Comparison of ENCODE assay signal across 16 mouse cellular contexts in genomic region chr4:148623609-148624008, GRCm38 (mm10). TPM values are rescaled to one million over a fixed set of nuclear protein-coding genes. Genes with fewer than 3 reads are reported as not detected.
DNase-seq lines count a peak whose midpoint lies in the region; ATAC-seq and TF ChIP-seq lines count a peak whose summit lies in the region.
"Had no signal": no experiment of that assay in that cellular context is flagged by ENCODE, and none has a peak within 500 bp of the region (broad histone marks: within the 10 kb centered on the region; RNA-seq: fewer than 3 reads in every experiment).

No protein-coding gene starts in this region.

- no peak overlapping the region for H3K9ac ChIP-seq in forebrain, embryonic 13.5 days
- H3K9ac ChIP-seq in forebrain, embryonic 11.5 days (ENCODE audit: low read length) = no peak overlapping the region
- H3K9ac ChIP-seq in lung, embryonic 15.5 days = no peak overlapping the region
- no peak overlapping the region for H3K9ac ChIP-seq in liver, embryonic 14.5 days (replicated peaks)
- H3K9ac ChIP-seq: forebrain, embryonic 15.5 days; neural tube, embryonic 15.5 days had no signal

- no peak overlapping the region for H3K27ac ChIP-seq in forebrain, embryonic 13.5 days
- H3K27ac ChIP-seq in forebrain, embryonic 11.5 days (ENCODE audit: low read depth, low read length) = no peak overlapping the region
- H3K27ac ChIP-seq in lung, embryonic 15.5 days = no peak overlapping the region
- no peak overlapping the region for H3K27ac ChIP-seq in liver, embryonic 14.5 days
- H3K27ac ChIP-seq: forebrain, embryonic 15.5 days; neural tube, embryonic 15.5 days had no signal

- no peak for ATAC-seq in forebrain, embryonic 13.5 days
- ATAC-seq in forebrain, embryonic 11.5 days (replicated peaks; ENCODE audit: low FRiP score) = no peak
- ATAC-seq in lung, embryonic 15.5 days (ENCODE audit: borderline replicate concordance, extremely low read depth, low FRiP score, low TSS enrichment) = no peak
- ATAC-seq in liver, embryonic 14.5 days (ENCODE audit: insufficient read depth) = no peak
- ATAC-seq: forebrain, embryonic 15.5 days; inflammation-experienced regulatory T-cells, adult 6 months; midbrain, embryonic 16.5 days had no signal

- TF ChIP-seq POLR2A in lung, adult 2 months (IDR thresholded peaks at IDR 0.05; ENCODE audit: borderline replicate concordance, extremely low read depth, low read depth, low read length) = no peak

- peaks cover 31% of the 10 kb centered on the region for H3K4me1 ChIP-seq in forebrain, embryonic 13.5 days
- no peaks in the 10 kb centered on the region; the same call in 1 of the 2 replicates for H3K4me1 ChIP-seq in forebrain, embryonic 11.5 days (replicated peaks; ENCODE audit: control insufficient read depth, insufficient read depth, low read length)
- H3K4me1 ChIP-seq in lung, embryonic 15.5 days = peaks cover 41% of the 10 kb centered on the region
- H3K4me1 ChIP-seq in lung, adult 2 months (ENCODE audit: control insufficient read depth, insufficient read depth, low read length) = peaks cover 11% of the 10 kb centered on the region; the same call in 1 of the 2 replicates
- H3K4me1 ChIP-seq in liver, embryonic 14.5 days (replicated peaks; ENCODE audit: control insufficient read depth in 2 of 2, insufficient read depth in 2 of 2, low read length in 1 of 2) = peaks cover 6 to 18% of the 10 kb centered on the region in 2 experiments; a peak in 3 of 4 replicates

- no peak for DNase-seq in forebrain, embryonic 11.5 days (ENCODE audit: low spot score)
- no peak for DNase-seq in lung, adult 2 months
- peak; percentile 67 for DNase-seq in R1 (ENCODE audit: low read depth, low spot score)
- DNase-seq in liver, embryonic 14.5 days (ENCODE audit: low read depth in 3 of 3, low spot score in 3 of 3) = no peak
- no peak for DNase-seq in retina, embryonic 14.5 days (ENCODE audit: low spot score)
- DNase-seq in gastrocnemius, postnatal 4 days (ENCODE audit: low spot score in 2 of 2) = no peak
- DNase-seq: cerebellum, adult 2 months; lung, postnatal 14 days had no signal

- no peak for TF ChIP-seq CTCF in lung, adult 2 months (IDR thresholded peaks at IDR 0.05; ENCODE audit: insufficient read depth, low read length)
- no peak for TF ChIP-seq CTCF in liver, embryonic 14.5 days (IDR thresholded peaks at IDR 0.05; ENCODE audit: low read depth)

- peaks cover 64% of the 10 kb centered on the region for H3K36me3 ChIP-seq in forebrain, embryonic 13.5 days (ENCODE audit: poor library complexity, severe bottlenecking)
- peaks cover 38% of the 10 kb centered on the region for H3K36me3 ChIP-seq in forebrain, embryonic 11.5 days (ENCODE audit: control insufficient read depth, insufficient read depth, low read length)
- peaks cover 62% of the 10 kb centered on the region for H3K36me3 ChIP-seq in lung, embryonic 15.5 days
- H3K36me3 ChIP-seq in liver, embryonic 14.5 days (replicated peaks; ENCODE audit: control insufficient read depth, insufficient read depth, low read depth) = peaks cover 65% of the 10 kb centered on the region

- 85% methylated on average over 4 of the region's 4 CpGs for WGBS in forebrain, embryonic 13.5 days
- 89% methylated on average over 4 of the region's 4 CpGs for WGBS in forebrain, embryonic 11.5 days
- WGBS in lung, embryonic 15.5 days = 80% methylated on average over 4 of the region's 4 CpGs
- 67% methylated on average over 4 of the region's 4 CpGs for WGBS in lung, adult 2 months
- WGBS in liver, embryonic 14.5 days (ENCODE audit: insufficient replicate concordance) = 78% methylated on average over 4 of the region's 4 CpGs

- H3K27me3 ChIP-seq in forebrain, embryonic 13.5 days = no peaks in the 10 kb centered on the region
- no peaks in the 10 kb centered on the region for H3K27me3 ChIP-seq in forebrain, embryonic 11.5 days (ENCODE audit: control insufficient read depth, insufficient read depth, low read length)
- no peaks in the 10 kb centered on the region for H3K27me3 ChIP-seq in lung, embryonic 15.5 days
- no peaks in the 10 kb centered on the region for H3K27me3 ChIP-seq in liver, embryonic 14.5 days (ENCODE audit: control insufficient read depth, insufficient read depth, low read length)
- H3K27me3 ChIP-seq: forebrain, embryonic 15.5 days; neural tube, embryonic 15.5 days had no signal

- no peak for TF ChIP-seq EP300 in liver, embryonic 14.5 days (IDR thresholded peaks at IDR 0.05; ENCODE audit: low read depth)

- no peak overlapping the region for H3K4me3 ChIP-seq in forebrain, embryonic 13.5 days
- H3K4me3 ChIP-seq in forebrain, embryonic 11.5 days (ENCODE audit: low read depth, low read length) = no peak overlapping the region
- H3K4me3 ChIP-seq in lung, embryonic 15.5 days = no peak overlapping the region
- H3K4me3 ChIP-seq in lung, adult 2 months (replicated peaks; ENCODE audit: extremely low read depth, low read depth, low read length) = no peak overlapping the region
- no peak overlapping the region for H3K4me3 ChIP-seq in liver, embryonic 14.5 days (ENCODE audit: insufficient read depth in 1 of 2, low read depth in 2 of 2, low read length in 2 of 2)
- H3K4me3 ChIP-seq: forebrain, embryonic 15.5 days; neural tube, embryonic 15.5 days had no signal

- H3K4me2 ChIP-seq in forebrain, embryonic 13.5 days = peak overlapping the region; percentile 14; the same call in 1 of the 2 replicates
- H3K4me2 ChIP-seq in forebrain, embryonic 11.5 days (ENCODE audit: low read depth, low read length, severe bottlenecking) = no peak overlapping the region
- 0 out of 2 replicates have a peak overlapping the region, but pooled peaks have one; percentile 0 for H3K4me2 ChIP-seq in lung, embryonic 15.5 days
- H3K4me2 ChIP-seq in liver, embryonic 14.5 days (ENCODE audit: low read depth) = peak overlapping the region; percentile 4; the same call in 1 of the 2 replicates
- H3K4me2 ChIP-seq: forebrain, embryonic 15.5 days; neural tube, embryonic 15.5 days had no signal

- H3K9me3 ChIP-seq in forebrain, embryonic 13.5 days (replicated peaks) = no peaks in the 10 kb centered on the region
- no peaks in the 10 kb centered on the region for H3K9me3 ChIP-seq in forebrain, embryonic 11.5 days (ENCODE audit: control insufficient read depth, low read length)
- H3K9me3 ChIP-seq in lung, embryonic 15.5 days = no peaks in the 10 kb centered on the region
- no peaks in the 10 kb centered on the region for H3K9me3 ChIP-seq in liver, embryonic 14.5 days (ENCODE audit: control insufficient read depth, low read length)
- H3K9me3 ChIP-seq: forebrain, embryonic 15.5 days; neural tube, embryonic 15.5 days had no signal

RNA-seq across cellular contexts. Expression of gene Tardbp, which starts 3.2 kb away (rescaled TPM):
- polyA plus RNA-seq in forebrain, embryonic 13.5 days (2015; fragmentation: Nextera tagmentation; extraction: Ambion mirVana) = 364 and 366 TPM in 2 replicates
- 225 and 238 TPM in 2 replicates for polyA plus RNA-seq in forebrain, embryonic 11.5 days (2014; fragmentation: Nextera tagmentation; extraction: Ambion mirVana)
- 386 and 392 TPM in 2 replicates for polyA plus RNA-seq in lung, embryonic 15.5 days (2015; fragmentation: Nextera tagmentation; extraction: Ambion mirVana)
- 56.4 and 112 TPM in 2 replicates for polyA plus RNA-seq in lung, adult 2 months (2012; rRNA removed)
- polyA plus RNA-seq in liver, embryonic 14.5 days (2012; rRNA removed) = 247 and 260 TPM in 2 replicates
- 80.3 and 83.0 TPM in 2 replicates for polyA plus RNA-seq in liver, embryonic 14.5 days (2014; fragmentation: Nextera tagmentation; extraction: Ambion mirVana)
- 100 to 1,000 TPM; 200 to 267 TPM for total RNA-seq in gastrocnemius, postnatal 4 days (2021)

RNA-seq across cellular contexts. Expression of gene Gm572, which starts 19.5 kb away (rescaled TPM):
- not detected in 2 replicates for polyA plus RNA-seq in forebrain, embryonic 13.5 days (2015; fragmentation: Nextera tagmentation; extraction: Ambion mirVana)
- polyA plus RNA-seq in forebrain, embryonic 11.5 days (2014; fragmentation: Nextera tagmentation; extraction: Ambion mirVana) = not detected in 2 replicates
- polyA plus RNA-seq in lung, embryonic 15.5 days (2015; fragmentation: Nextera tagmentation; extraction: Ambion mirVana) = not detected in 2 replicates
- polyA plus RNA-seq in lung, adult 2 months (2012; rRNA removed) = 0.13 TPM in 1 of 2 replicates, not detected in the other
- polyA plus RNA-seq in liver, embryonic 14.5 days (2012; rRNA removed) = 0.03 TPM in 1 of 2 replicates, not detected in the other
- polyA plus RNA-seq in liver, embryonic 14.5 days (2014; fragmentation: Nextera tagmentation; extraction: Ambion mirVana) = not detected in 2 replicates
- 1 to 10 TPM; 7.3 to 8.7 TPM for total RNA-seq in gastrocnemius, postnatal 4 days (2021)
- total RNA-seq: granulocyte monocyte progenitor cell, adult 5-6 weeks; layer of hippocampus, adult 18-20 months had no signal
- polyA plus RNA-seq: forebrain, embryonic 15.5 days; inflammation-experienced regulatory T-cells, adult 6 months; midbrain, embryonic 16.5 days; neural tube, embryonic 15.5 days had no signal

RNA-seq across cellular contexts. Expression of gene Masp2, which starts 21.3 kb away (rescaled TPM):
- 0.34 and 0.63 TPM in 2 replicates for polyA plus RNA-seq in forebrain, embryonic 13.5 days (2015; fragmentation: Nextera tagmentation; extraction: Ambion mirVana)
- polyA plus RNA-seq in forebrain, embryonic 11.5 days (2014; fragmentation: Nextera tagmentation; extraction: Ambion mirVana) = 0.36 TPM in 1 of 2 replicates, not detected in the other
- 0.21 and 0.65 TPM in 2 replicates for polyA plus RNA-seq in lung, embryonic 15.5 days (2015; fragmentation: Nextera tagmentation; extraction: Ambion mirVana)
- 0.28 and 1.9 TPM in 2 replicates for polyA plus RNA-seq in lung, adult 2 months (2012; rRNA removed)
- polyA plus RNA-seq in liver, embryonic 14.5 days (2012; rRNA removed) = 20.6 and 29.5 TPM in 2 replicates
- 28.9 and 31.1 TPM in 2 replicates for polyA plus RNA-seq in liver, embryonic 14.5 days (2014; fragmentation: Nextera tagmentation; extraction: Ambion mirVana)
- total RNA-seq in gastrocnemius, postnatal 4 days (2021) = under 1 TPM; 0.52 to 0.88 TPM

RNA-seq across cellular contexts. Expression of gene Srm, which starts 32.3 kb away (rescaled TPM):
- 150 and 162 TPM in 2 replicates for polyA plus RNA-seq in forebrain, embryonic 13.5 days (2015; fragmentation: Nextera tagmentation; extraction: Ambion mirVana)
- polyA plus RNA-seq in forebrain, embryonic 11.5 days (2014; fragmentation: Nextera tagmentation; extraction: Ambion mirVana) = 206 and 222 TPM in 2 replicates
- 183 and 192 TPM in 2 replicates for polyA plus RNA-seq in lung, embryonic 15.5 days (2015; fragmentation: Nextera tagmentation; extraction: Ambion mirVana)
- polyA plus RNA-seq in lung, adult 2 months (2012; rRNA removed) = 35.5 and 37.1 TPM in 2 replicates
- 86.1 and 102 TPM in 2 replicates for polyA plus RNA-seq in liver, embryonic 14.5 days (2012; rRNA removed)
- polyA plus RNA-seq in liver, embryonic 14.5 days (2014; fragmentation: Nextera tagmentation; extraction: Ambion mirVana) = 129 and 147 TPM in 2 replicates
- 10 to 100 TPM; 44.0 to 47.6 TPM for total RNA-seq in gastrocnemius, postnatal 4 days (2021)
